Mouse (Mus musculus): ENCODE measurements around the gene Osbpl11. TPM values are rescaled to one million over a fixed set of nuclear protein-coding genes. Genes with fewer than 3 reads are reported as not detected.
"Not testable (repeated sequence)": the region's sequence is repeated elsewhere in the genome, so short reads cannot be mapped to it uniquely, and the experiment has no call there.

Osbpl11 gene
- total and polyA plus RNA-seq, 2 experiments from 2014 or later, result 10.4 to 20.3 TPM

- Histone ChIP-seq H3K9me3 (replicated peaks; ENCODE audit: control insufficient read depth, low read length) (no peaks in the 10 kb centered on the region), H3K27me3 (ENCODE audit: control insufficient read depth, insufficient read depth, low read length) (no peaks in the 10 kb centered on the region), H3K27ac (ENCODE audit: low read depth) (no peak overlapping the region), H3K36me3 (replicated peaks; ENCODE audit: control insufficient read depth, insufficient read depth, low read length) (peaks cover 23% of the 10 kb centered on the region), H3K4me1 (ENCODE audit: control insufficient read depth, insufficient read depth) (peaks cover 8% of the 10 kb centered on the region; the same call in 1 of the 2 replicates), H3K4me2 (ENCODE audit: low read depth, low read length) (no peak overlapping the region), H3K9ac (replicated peaks; ENCODE audit: low read depth, low read length) (no peak overlapping the region), H3K4me3 (ENCODE audit: low read depth, low read length) (no peak overlapping the region)
- ATAC-seq (ENCODE audit: insufficient read depth, low read depth) (peak; percentile 63), DNase-seq (ENCODE audit: low spot score) (peak; percentile 52)
- WGBS, result 41% methylated on average over 4 of the region's 5 CpGs
- TF ChIP-seq EP300 (IDR thresholded peaks at IDR 0.05; ENCODE audit: low read depth) (no peak), CTCF (IDR thresholded peaks at IDR 0.05; ENCODE audit: low read depth) (peak; percentile 58)
Observed at GRCm38 (mm10) chr16:33195686-33196313, 10.9 kb downstream of the Osbpl11 start.

DNA sequence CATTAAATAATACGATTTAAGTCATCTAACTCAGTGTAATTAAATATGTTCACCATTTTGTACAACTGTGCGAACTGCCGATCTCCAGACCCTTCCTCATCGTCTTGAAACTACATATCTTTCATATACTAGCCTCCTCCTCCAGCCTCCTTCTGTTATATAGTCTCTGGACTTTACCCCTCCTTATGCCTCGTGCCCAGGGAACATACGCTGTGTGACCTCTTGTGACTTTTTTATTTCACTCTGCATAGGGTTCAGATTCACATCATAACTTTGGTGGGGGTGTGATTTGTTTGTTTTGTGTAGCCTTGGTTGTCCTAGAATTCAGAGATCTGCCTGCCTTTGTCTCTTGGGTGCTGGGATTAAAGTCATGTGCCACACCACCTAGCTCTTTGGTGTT is 11.7 kb downstream of the Osbpl11 start:
- no peak for TF ChIP-seq CTCF (IDR thresholded peaks at IDR 0.05; ENCODE audit: low read depth)
- no peak for TF ChIP-seq EP300 (IDR thresholded peaks at IDR 0.05; ENCODE audit: low read depth)
- no peak for ATAC-seq (ENCODE audit: insufficient read depth, low read depth)

GRCm38 (mm10) chr16:33200589-33200988 is 15.7 kb downstream of the Osbpl11 start:
- Histone ChIP-seq H3K27me3 (ENCODE audit: control insufficient read depth, insufficient read depth, low read length) (no peaks in the 10 kb centered on the region), H3K9ac (replicated peaks; ENCODE audit: low read depth, low read length) (no peak overlapping the region), H3K4me3 (ENCODE audit: low read depth, low read length) (no peak overlapping the region), H3K4me1 (ENCODE audit: control insufficient read depth, insufficient read depth) (no peaks in the 10 kb centered on the region), H3K9me3 (replicated peaks; ENCODE audit: control insufficient read depth, low read length) (no peaks in the 10 kb centered on the region), H3K4me2 (ENCODE audit: low read depth, low read length) (no peak overlapping the region), H3K27ac (ENCODE audit: low read depth) (no peak overlapping the region), H3K36me3 (replicated peaks; ENCODE audit: control insufficient read depth, insufficient read depth, low read length) (peaks cover 36% of the 10 kb centered on the region)
- no peak for TF ChIP-seq CTCF (IDR thresholded peaks at IDR 0.05; ENCODE audit: low read depth)
- TF ChIP-seq EP300 (IDR thresholded peaks at IDR 0.05; ENCODE audit: low read depth), result no peak
- 59% methylated on average over 8 of the region's 8 CpGs for WGBS
- ATAC-seq (ENCODE audit: insufficient read depth, low read depth), result no peak
- DNase-seq (ENCODE audit: low spot score), result no peak

More for the DNA sequence above, 11.7 kb downstream of the Osbpl11 start:
- peaks cover 30% of the 10 kb centered on the region for H3K36me3 ChIP-seq (replicated peaks; ENCODE audit: control insufficient read depth, insufficient read depth, low read length)
- H3K4me2 ChIP-seq (ENCODE audit: low read depth, low read length), result no peak overlapping the region
- no peak overlapping the region for H3K27ac ChIP-seq (ENCODE audit: low read depth)
- no peaks in the 10 kb centered on the region for H3K9me3 ChIP-seq (replicated peaks; ENCODE audit: control insufficient read depth, low read length)
- no peak overlapping the region for H3K4me3 ChIP-seq (ENCODE audit: low read depth, low read length)
- H3K4me1 ChIP-seq (ENCODE audit: control insufficient read depth, insufficient read depth), result peaks cover 7% of the 10 kb centered on the region; the same call in 1 of the 2 replicates
- no peaks in the 10 kb centered on the region for H3K27me3 ChIP-seq (ENCODE audit: control insufficient read depth, insufficient read depth, low read length)
- 91% methylated on average over 6 of the region's 6 CpGs for WGBS
- H3K9ac ChIP-seq (replicated peaks; ENCODE audit: low read depth, low read length), result no peak overlapping the region
- no peak for DNase-seq (ENCODE audit: low spot score)

DNA sequence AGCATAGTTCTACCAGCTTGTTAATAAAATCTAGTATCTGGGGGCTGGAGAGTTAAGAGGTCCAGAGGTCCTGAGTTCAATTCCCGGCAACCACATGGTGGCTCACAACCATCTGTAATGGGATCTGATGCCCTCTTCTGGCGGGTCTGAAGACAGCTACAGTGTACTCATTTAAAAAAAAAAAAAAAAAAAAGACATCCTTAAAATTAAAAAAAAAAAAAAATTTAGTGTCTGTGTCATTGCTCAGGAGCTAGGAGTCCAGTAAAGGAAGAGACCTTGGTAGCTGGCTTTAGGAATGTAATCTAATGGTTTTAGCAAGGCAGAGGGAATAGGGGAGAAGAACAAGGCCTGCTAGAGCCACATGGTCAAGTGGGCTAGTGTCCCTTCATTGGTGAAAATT is 25.9 kb downstream of the Osbpl11 start:
- 80% methylated on average over 2 of the region's 2 CpGs for WGBS
- no peaks in the 10 kb centered on the region for H3K27me3 ChIP-seq (ENCODE audit: control insufficient read depth, insufficient read depth, low read length)
- H3K27ac ChIP-seq (ENCODE audit: low read depth), result no peak overlapping the region
- DNase-seq (ENCODE audit: low spot score) (no peak), ATAC-seq (ENCODE audit: insufficient read depth, low read depth) (no peak)
- no peaks in the 10 kb centered on the region for H3K4me1 ChIP-seq (ENCODE audit: control insufficient read depth, insufficient read depth)
- TF ChIP-seq EP300 (IDR thresholded peaks at IDR 0.05; ENCODE audit: low read depth), result no peak
- H3K4me2 ChIP-seq (ENCODE audit: low read depth, low read length), result no peak overlapping the region
- H3K9me3 ChIP-seq (replicated peaks; ENCODE audit: control insufficient read depth, low read length), result no peaks in the 10 kb centered on the region
- H3K36me3 ChIP-seq (replicated peaks; ENCODE audit: control insufficient read depth, insufficient read depth, low read length), result peaks cover 67% of the 10 kb centered on the region
- no peak overlapping the region for H3K4me3 ChIP-seq (ENCODE audit: low read depth, low read length)
- H3K9ac ChIP-seq (replicated peaks; ENCODE audit: low read depth, low read length), result no peak overlapping the region

GRCm38 (mm10) chr16:33216313-33217003 is 31.6 kb downstream of the Osbpl11 start:
- DNase-seq (ENCODE audit: low spot score) (no peak), ATAC-seq (ENCODE audit: insufficient read depth, low read depth) (no peak)
- Histone ChIP-seq H3K4me3 (ENCODE audit: low read depth, low read length) (no peak overlapping the region), H3K36me3 (replicated peaks; ENCODE audit: control insufficient read depth, insufficient read depth, low read length) (peaks cover 45% of the 10 kb centered on the region), H3K4me2 (ENCODE audit: low read depth, low read length) (no peak overlapping the region), H3K27me3 (ENCODE audit: control insufficient read depth, insufficient read depth, low read length) (no peaks in the 10 kb centered on the region), H3K4me1 (ENCODE audit: control insufficient read depth, insufficient read depth) (no peaks in the 10 kb centered on the region), H3K27ac (ENCODE audit: low read depth) (no peak overlapping the region), H3K9ac (replicated peaks; ENCODE audit: low read depth, low read length) (no peak overlapping the region), H3K9me3 (replicated peaks; ENCODE audit: control insufficient read depth, low read length) (no peaks in the 10 kb centered on the region)
- WGBS, result 86% methylated on average over 9 of the region's 9 CpGs
- TF ChIP-seq EP300 (IDR thresholded peaks at IDR 0.05; ENCODE audit: low read depth) (no peak), CTCF (IDR thresholded peaks at IDR 0.05; ENCODE audit: low read depth) (no peak)

DNA sequence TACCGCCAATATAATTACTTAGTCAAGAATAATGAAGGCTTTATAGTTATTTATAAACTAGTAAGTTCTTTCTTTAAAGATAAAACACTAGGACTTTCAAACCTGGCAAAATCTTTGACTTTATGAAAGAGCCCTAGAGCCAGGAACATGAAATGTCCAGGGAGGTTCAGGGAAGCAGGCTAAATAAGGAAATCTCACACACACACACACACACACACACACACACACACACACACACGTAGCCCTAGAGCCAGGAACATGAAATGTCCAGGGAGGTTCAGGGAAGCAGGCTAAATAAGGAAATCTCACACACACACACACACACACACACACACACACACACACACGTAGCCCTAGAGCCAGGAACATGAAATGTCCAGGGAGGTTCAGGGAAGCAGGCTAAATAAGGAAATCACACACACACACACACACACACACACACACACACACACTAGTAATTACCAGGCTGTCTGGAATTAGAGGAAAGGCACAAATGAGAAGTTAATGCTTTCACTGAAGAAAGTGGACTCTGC is 32.7 kb downstream of the Osbpl11 start:
- DNase-seq (ENCODE audit: low spot score); H3K9me3 ChIP-seq (replicated peaks; ENCODE audit: control insufficient read depth, low read length); H3K4me3 ChIP-seq (ENCODE audit: low read depth, low read length); H3K4me2 ChIP-seq (ENCODE audit: low read depth, low read length); H3K27me3 ChIP-seq (ENCODE audit: control insufficient read depth, insufficient read depth, low read length); H3K4me1 ChIP-seq (ENCODE audit: control insufficient read depth, insufficient read depth); H3K9ac ChIP-seq (replicated peaks; ENCODE audit: low read depth, low read length): not testable (repeated sequence)
- peak; percentile 84 for ATAC-seq (ENCODE audit: insufficient read depth, low read depth)
- WGBS, result 31% methylated on average over 3 of the region's 3 CpGs
- peak overlapping the region; percentile 76 for H3K27ac ChIP-seq (ENCODE audit: low read depth)
- peaks cover 43% of the 10 kb centered on the region for H3K36me3 ChIP-seq (replicated peaks; ENCODE audit: control insufficient read depth, insufficient read depth, low read length)
